ENCODE assay signal across 13 mouse cellular contexts in the genomic region with DNA sequence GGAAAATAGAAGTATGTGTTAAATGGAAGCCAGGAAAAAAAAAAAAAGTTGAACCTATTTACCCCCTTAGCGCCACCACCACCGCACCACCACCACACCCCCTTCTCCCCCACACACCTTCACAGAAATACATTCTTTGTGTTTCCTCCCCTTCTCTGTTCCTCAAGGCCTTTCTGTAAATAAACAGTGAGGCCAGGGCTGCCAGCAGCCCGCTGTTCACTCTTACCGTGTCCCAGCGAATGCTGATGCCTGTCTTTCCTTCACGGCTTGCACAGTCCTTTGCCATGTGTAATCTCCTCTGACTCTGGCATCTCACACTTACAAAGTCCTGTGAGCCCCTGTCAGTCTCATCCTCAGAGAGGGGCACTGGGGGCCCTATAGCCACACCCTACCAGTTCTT. TPM values are rescaled to one million over a fixed set of nuclear protein-coding genes. Genes with fewer than 3 reads are reported as not detected.
DNase-seq lines count a peak whose midpoint lies in the region; ATAC-seq and TF ChIP-seq lines count a peak whose summit lies in the region.
"Had no signal": no experiment of that assay in that cellular context is flagged by ENCODE, and none has a peak within 500 bp of the region (broad histone marks: within the 10 kb centered on the region; RNA-seq: fewer than 3 reads in every experiment).

No protein-coding gene starts in this region.

- no peaks in the 10 kb centered on the region for H3K27me3 ChIP-seq in forebrain, embryonic 11.5 days (ENCODE audit: control insufficient read depth, insufficient read depth, low read length)
- no peaks in the 10 kb centered on the region for H3K27me3 ChIP-seq in forebrain, embryonic 10.5 days (ENCODE audit: poor library complexity, severe bottlenecking)
- H3K27me3 ChIP-seq in limb, embryonic 14.5 days (ENCODE audit: control insufficient read depth, insufficient read depth, low read length), result no peaks in the 10 kb centered on the region

- no peak overlapping the region for H3K27ac ChIP-seq in forebrain, embryonic 11.5 days (ENCODE audit: low read depth, low read length)
- no peak overlapping the region for H3K27ac ChIP-seq in forebrain, embryonic 10.5 days
- H3K27ac ChIP-seq in layer of hippocampus, adult 2 months, result peak overlapping the region; percentile 78
- H3K27ac ChIP-seq in cortical plate, adult 2 months (ENCODE audit: insufficient read depth, low read length), result 0 out of 2 replicates have a peak overlapping the region, but pooled peaks have one; percentile 22
- H3K27ac ChIP-seq in limb, embryonic 14.5 days (replicated peaks; ENCODE audit: low read depth, low read length), result peak overlapping the region; percentile 40; the same call in 1 of the 2 replicates
- H3K27ac ChIP-seq: left cerebral cortex, adult 2 months had no signal

- intact Hi-C loops in left cerebral cortex, postnatal 36 days (cut with DNase I), result no loop called here

- ATAC-seq in forebrain, embryonic 11.5 days (replicated peaks; ENCODE audit: low FRiP score), result no peak
- no peak for ATAC-seq in limb, embryonic 14.5 days (ENCODE audit: low FRiP score, low read depth)

- peak; percentile 13 for DNase-seq in forebrain, embryonic 11.5 days (ENCODE audit: low spot score)
- no peak for DNase-seq in forebrain, embryonic 10.5 days (ENCODE audit: extremely low spot score, low spot score)
- DNase-seq in layer of hippocampus, adult 2 months (ENCODE audit: low spot score in 2 of 2), result no peak
- no peak for DNase-seq in layer of hippocampus, postnatal 25 days (ENCODE audit: extremely low spot score in 1 of 2, low spot score in 1 of 2)
- DNase-seq in limb, embryonic 14.5 days (ENCODE audit: low spot score), result no peak
- DNase-seq in left cerebral cortex, postnatal 36 days (ENCODE audit: low spot score in 2 of 2), result no peak
- DNase-seq in ovary, adult 18-20 months (ENCODE audit: low spot score), result no peak
- DNase-seq: cerebellum, adult 8-10 months; lung, adult 18-20 months; right cerebral cortex, adult 18-20 months; thymus, adult 2 months had no signal

- no peaks in the 10 kb centered on the region for H3K4me1 ChIP-seq in forebrain, embryonic 11.5 days (replicated peaks; ENCODE audit: control insufficient read depth, insufficient read depth, low read length)
- no peaks in the 10 kb centered on the region for H3K4me1 ChIP-seq in forebrain, embryonic 10.5 days
- H3K4me1 ChIP-seq in cortical plate, adult 2 months (ENCODE audit: control insufficient read depth, insufficient read depth, low read length), result peaks cover 5% of the 10 kb centered on the region; the same call in 1 of the 2 replicates
- H3K4me1 ChIP-seq in limb, embryonic 14.5 days (ENCODE audit: control insufficient read depth, insufficient read depth, low read length), result peaks cover 13% of the 10 kb centered on the region

- no peaks in the 10 kb centered on the region for H3K9me3 ChIP-seq in forebrain, embryonic 11.5 days (ENCODE audit: control insufficient read depth, low read length)
- H3K9me3 ChIP-seq in forebrain, embryonic 10.5 days, result no peaks in the 10 kb centered on the region; the same call in 1 of the 2 replicates
- peaks cover 8% of the 10 kb centered on the region; the same call in 1 of the 2 replicates for H3K9me3 ChIP-seq in limb, embryonic 14.5 days (ENCODE audit: control insufficient read depth, low read length)

- TF ChIP-seq POLR2A in cortical plate, adult 2 months (IDR thresholded peaks at IDR 0.05; ENCODE audit: extremely low read depth, insufficient read depth, low read length), result no peak
- TF ChIP-seq POLR2A in limb, embryonic 14.5 days (IDR thresholded peaks at IDR 0.05; ENCODE audit: borderline replicate concordance, extremely low read depth, insufficient read depth, insufficient read length), result no peak

- no peaks in the 10 kb centered on the region for H3K36me3 ChIP-seq in forebrain, embryonic 11.5 days (ENCODE audit: control insufficient read depth, insufficient read depth, low read length)
- H3K36me3 ChIP-seq in forebrain, embryonic 10.5 days (replicated peaks), result no peaks in the 10 kb centered on the region
- no peaks in the 10 kb centered on the region for H3K36me3 ChIP-seq in limb, embryonic 14.5 days (ENCODE audit: control insufficient read depth, insufficient read depth, low read length)

- no peak overlapping the region for H3K4me3 ChIP-seq in forebrain, embryonic 11.5 days (ENCODE audit: low read depth, low read length)
- no peak overlapping the region for H3K4me3 ChIP-seq in forebrain, embryonic 10.5 days
- no peak overlapping the region for H3K4me3 ChIP-seq in layer of hippocampus, adult 2 months
- H3K4me3 ChIP-seq in cortical plate, adult 2 months (ENCODE audit: insufficient read depth, low read length), result no peak overlapping the region
- H3K4me3 ChIP-seq in limb, embryonic 14.5 days (replicated peaks; ENCODE audit: low read length), result no peak overlapping the region
- H3K4me3 ChIP-seq: left cerebral cortex, adult 2 months had no signal

- WGBS in forebrain, embryonic 11.5 days, result 88% methylated on average over 6 of the region's 6 CpGs
- 87% methylated on average over 6 of the region's 6 CpGs for WGBS in forebrain, embryonic 10.5 days
- WGBS in limb, embryonic 14.5 days, result 75% methylated on average over 6 of the region's 6 CpGs

- H3K9ac ChIP-seq in forebrain, embryonic 11.5 days (ENCODE audit: low read length), result no peak overlapping the region
- no peak overlapping the region for H3K9ac ChIP-seq in limb, embryonic 14.5 days (ENCODE audit: low read depth, low read length, severe bottlenecking)

- H3K4me2 ChIP-seq in forebrain, embryonic 11.5 days (ENCODE audit: low read depth, low read length, severe bottlenecking), result no peak overlapping the region
- no peak overlapping the region for H3K4me2 ChIP-seq in limb, embryonic 14.5 days (replicated peaks; ENCODE audit: low read depth, low read length, severe bottlenecking)

- no peak for TF ChIP-seq CTCF in layer of hippocampus, adult 2 months (conservative IDR thresholded peaks at IDR 0.05)
- no peak for TF ChIP-seq CTCF in cortical plate, adult 2 months (IDR thresholded peaks at IDR 0.05; ENCODE audit: extremely low read depth, insufficient read depth, low read length)

RNA-seq across cellular contexts. Expression of a gene that starts 30.3 kb away (rescaled TPM):
- polyA plus RNA-seq in forebrain, embryonic 11.5 days (2014; fragmentation: Nextera tagmentation; extraction: Ambion mirVana), result 2.0 and 2.1 TPM in 2 replicates
- 1.3 and 1.5 TPM in 2 replicates for polyA plus RNA-seq in forebrain, embryonic 10.5 days (2016; fragmentation: Nextera tagmentation; extraction: Ambion mirVana)
- total RNA-seq in layer of hippocampus, adult 2 months (2021), result 10 to 100 TPM; 54.8 to 70.0 TPM
- total RNA-seq in layer of hippocampus, postnatal 25 days (2021), result 10 to 100 TPM; 47.4 to 55.9 TPM
- polyA plus RNA-seq in cortical plate, adult 2 months (2012; rRNA removed), result 35.1 and 35.3 TPM in 2 replicates
- 10.5 and 12.6 TPM in 2 replicates for polyA plus RNA-seq in limb, embryonic 14.5 days (2012; rRNA removed)
- 16.4 and 19.0 TPM in 2 replicates for polyA plus RNA-seq in limb, embryonic 14.5 days (2014; fragmentation: Nextera tagmentation; extraction: Ambion mirVana)
- total RNA-seq in left cerebral cortex, postnatal 36 days (2021), result 10 to 100 TPM; 46.7 to 47.7 TPM

Comparison
In these comparisons a context has a peak if more than half of its experiments do, and no peak if none do; other contexts are left out.
1. H3K27ac ChIP-seq: peak in layer of hippocampus, adult 2 months (single experiment), cortical plate, adult 2 months (single experiment) and limb, embryonic 14.5 days (single experiment); none in forebrain, embryonic 11.5 days (single experiment) and forebrain, embryonic 10.5 days (single experiment).